Mouse (Mus musculus) ES-E14 (cell line): Measurements from ENCODE around the gene Noto.

Experiments
- CHD2 ChIP-seq: IDR thresholded peaks from 2 replicates; pipeline ENCODE4 v1.6.1; 2014; ENCODE audit warnings: mild to moderate bottlenecking, low read depth, low read length, inconsistent platforms
- HCFC1 ChIP-seq: IDR thresholded peaks from 2 replicates; pipeline ENCODE4 v1.6.1; 2012; ENCODE audit warnings: low read length, inconsistent platforms, borderline replicate concordance; ENCODE audit not compliant: insufficient read depth

GRCm38 (mm10) chr6:85377876-85378275, 45.8 kb upstream of the Noto start:
- no peak for TF ChIP-seq HCFC1
- no peak for TF ChIP-seq CHD2
